Mouse (Mus musculus) ovary, postnatal 10 days (tissue): ENCODE measurements around the gene Fam205a4.
"Not testable (repeated sequence)": the region's sequence is repeated elsewhere in the genome, so short reads cannot be mapped to it uniquely, and the experiment has no call there.

Experiments
- DNase-seq: peaks from one replicate; pipeline ENCODE4 v3.0.0; 2022; ENCODE audit warnings: low spot score

Fam205a4 gene

GRCm38 (mm10) chr4:41965758-41966157 lies at the start of gene Fam205a4:
Gene Fam205a4 (plus strand): TSS chr4:41966058.
- not testable (repeated sequence) for DNase-seq

- not testable (repeated sequence) for DNase-seq
These were observed 24.6 kb upstream of the Fam205a4 start, which contains the start of gene Gm20878 for GRCm38 (mm10) chr4:41941272-41941671. Gene Gm20878 (plus strand): TSS chr4:41941572.
